Mouse (Mus musculus): Measurements from ENCODE around the gene Pacsin2. TPM values are rescaled to one million over a fixed set of nuclear protein-coding genes. Genes with fewer than 3 reads are reported as not detected.
"Not testable (repeated sequence)": the region's sequence is repeated elsewhere in the genome, so short reads cannot be mapped to it uniquely, and the experiment has no call there.

The Pacsin2 gene
- polyA plus RNA-seq, 1 experiment from 2014 or later: 43.6 TPM

DNA sequence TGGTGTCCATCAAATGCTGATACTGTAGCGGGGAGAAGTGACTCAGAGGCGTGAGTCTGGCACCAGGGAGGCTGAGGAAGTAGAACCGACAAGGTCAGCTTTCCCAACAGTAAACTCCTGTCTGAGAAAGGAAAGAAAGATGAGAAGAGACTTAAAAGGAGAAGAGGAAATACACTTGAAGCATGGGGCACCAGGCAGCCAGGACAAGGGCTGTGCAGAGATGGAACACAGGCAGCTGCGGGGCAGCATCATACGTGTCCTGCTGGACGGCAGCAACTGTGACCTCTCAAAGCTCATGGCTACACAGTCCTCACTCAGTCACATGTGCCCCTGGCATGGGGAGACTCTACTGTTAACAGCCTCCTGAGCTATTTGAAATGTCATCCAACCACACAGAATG lies 54.1 kb downstream of the Pacsin2 start:
- no peak overlapping the region for H3K9ac ChIP-seq (replicated peaks)
- H3K27me3 ChIP-seq: no peaks in the 10 kb centered on the region
- no peak overlapping the region for H3K4me2 ChIP-seq (replicated peaks)
- ATAC-seq (ENCODE audit: low FRiP score, low read depth): no peak
- H3K4me3 ChIP-seq: no peak overlapping the region
- H3K36me3 ChIP-seq: no peaks in the 10 kb centered on the region
- H3K9me3 ChIP-seq: no peaks in the 10 kb centered on the region
- no peaks in the 10 kb centered on the region for H3K4me1 ChIP-seq
- WGBS: 88% methylated on average over 6 of the region's 6 CpGs
- H3K27ac ChIP-seq (replicated peaks): no peak overlapping the region

DNA sequence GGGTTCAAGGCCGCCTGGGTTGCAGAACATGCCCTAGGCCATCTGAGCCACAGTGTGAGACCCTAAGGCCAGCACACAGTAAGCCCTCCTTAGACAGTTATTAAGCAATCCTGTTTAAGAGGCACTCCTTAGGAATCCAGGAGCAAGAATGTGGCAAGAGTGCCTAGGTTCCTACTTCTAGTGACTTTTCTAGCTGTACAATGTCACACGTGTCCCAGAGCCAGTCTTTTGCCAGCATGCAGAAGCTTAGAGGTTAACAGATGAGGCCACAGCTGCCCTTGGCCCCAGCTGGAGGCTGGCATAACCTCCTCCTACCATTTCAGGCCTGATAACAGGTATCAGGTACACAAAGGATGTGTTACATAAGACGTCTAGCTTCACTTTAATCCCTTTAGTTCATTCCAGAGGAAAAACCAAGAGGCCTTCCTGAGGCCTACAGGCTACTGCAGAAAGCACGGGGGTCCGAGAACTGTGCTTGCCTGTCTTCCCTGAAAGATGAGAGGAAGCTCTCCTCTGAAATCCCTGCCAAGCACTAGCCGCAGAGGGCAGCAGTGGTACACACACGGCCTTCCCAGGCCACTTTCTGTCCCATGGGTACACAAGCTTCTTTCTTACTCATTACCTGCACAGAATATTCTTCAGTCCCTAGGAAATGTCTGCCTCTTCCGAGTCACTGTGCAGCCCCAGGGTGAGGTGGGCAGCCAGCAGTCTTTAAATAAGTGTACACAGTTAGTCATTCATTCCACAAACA lies 55.5 kb downstream of the Pacsin2 start:
- 69% methylated on average over 8 of the region's 8 CpGs for WGBS
- Histone ChIP-seq H3K27ac (replicated peaks) (no peak overlapping the region), H3K27me3 (no peaks in the 10 kb centered on the region)

DNA sequence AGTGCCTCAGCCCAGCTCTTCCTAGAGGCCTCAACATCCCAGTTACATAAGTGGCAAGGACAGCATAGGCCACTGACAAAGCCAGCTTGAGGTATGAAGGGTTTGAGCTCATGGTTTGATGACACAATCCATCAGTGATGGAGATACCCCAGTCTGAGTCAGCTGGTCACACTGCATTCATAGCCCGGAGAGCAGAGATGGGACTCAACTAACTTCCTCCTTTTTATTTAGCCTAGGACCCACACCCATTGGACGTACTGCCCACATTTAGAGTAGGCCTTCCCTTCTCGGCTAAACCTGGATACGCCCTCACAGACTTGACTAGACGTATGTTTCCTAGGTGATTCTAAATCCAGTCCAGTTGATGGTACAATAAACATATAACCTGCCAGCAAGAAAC lies 56.2 kb downstream of the Pacsin2 start:
- no peak overlapping the region for H3K4me3 ChIP-seq
- no peaks in the 10 kb centered on the region for H3K9me3 ChIP-seq
- H3K27me3 ChIP-seq: no peaks in the 10 kb centered on the region
- H3K4me2 ChIP-seq (replicated peaks): no peak overlapping the region
- H3K4me1 ChIP-seq: no peaks in the 10 kb centered on the region
- no peaks in the 10 kb centered on the region for H3K36me3 ChIP-seq
- no peak overlapping the region for H3K9ac ChIP-seq (replicated peaks)
- ATAC-seq (ENCODE audit: low FRiP score, low read depth): no peak
- 92% methylated on average over 5 of the region's 5 CpGs for WGBS
- H3K27ac ChIP-seq (replicated peaks): no peak overlapping the region

More for the DNA sequence above, 55.5 kb downstream of the Pacsin2 start:
- no peak overlapping the region for H3K4me3 ChIP-seq
- H3K36me3 ChIP-seq: no peaks in the 10 kb centered on the region
- ATAC-seq (ENCODE audit: low FRiP score, low read depth): no peak
- no peak overlapping the region for H3K4me2 ChIP-seq (replicated peaks)
- no peaks in the 10 kb centered on the region for H3K4me1 ChIP-seq
- no peaks in the 10 kb centered on the region for H3K9me3 ChIP-seq
- no peak overlapping the region for H3K9ac ChIP-seq (replicated peaks)

DNA sequence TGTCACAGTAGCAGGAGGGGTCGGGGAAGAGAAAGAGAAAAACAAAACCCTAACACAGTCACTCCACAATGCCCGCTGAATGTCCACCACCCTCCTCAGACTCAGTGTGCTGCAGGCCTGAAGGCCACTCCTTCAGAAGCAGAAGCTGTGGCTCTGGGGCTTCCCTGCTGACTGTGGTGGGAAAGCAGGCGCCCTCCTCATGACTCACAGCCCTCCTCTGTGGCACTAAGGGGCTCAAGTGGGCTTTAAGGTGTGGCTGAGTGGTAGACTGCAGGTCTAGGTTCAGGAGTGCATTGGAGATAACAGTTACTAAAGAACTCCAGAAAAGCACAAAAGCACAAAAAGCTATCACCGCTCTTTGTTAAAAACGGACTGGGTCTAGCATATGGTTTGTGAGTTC lies 56.9 kb downstream of the Pacsin2 start:
- Histone ChIP-seq H3K9me3 (no peaks in the 10 kb centered on the region), H3K4me2 (replicated peaks) (no peak overlapping the region), H3K9ac (replicated peaks) (no peak overlapping the region), H3K27ac (replicated peaks) (no peak overlapping the region), H3K4me3 (no peak overlapping the region), H3K27me3 (no peaks in the 10 kb centered on the region), H3K36me3 (no peaks in the 10 kb centered on the region), H3K4me1 (peaks cover 3% of the 10 kb centered on the region; the same call in 1 of the 2 replicates)
- 86% methylated on average over 5 of the region's 5 CpGs for WGBS
- no peak for ATAC-seq (ENCODE audit: low FRiP score, low read depth)

DNA sequence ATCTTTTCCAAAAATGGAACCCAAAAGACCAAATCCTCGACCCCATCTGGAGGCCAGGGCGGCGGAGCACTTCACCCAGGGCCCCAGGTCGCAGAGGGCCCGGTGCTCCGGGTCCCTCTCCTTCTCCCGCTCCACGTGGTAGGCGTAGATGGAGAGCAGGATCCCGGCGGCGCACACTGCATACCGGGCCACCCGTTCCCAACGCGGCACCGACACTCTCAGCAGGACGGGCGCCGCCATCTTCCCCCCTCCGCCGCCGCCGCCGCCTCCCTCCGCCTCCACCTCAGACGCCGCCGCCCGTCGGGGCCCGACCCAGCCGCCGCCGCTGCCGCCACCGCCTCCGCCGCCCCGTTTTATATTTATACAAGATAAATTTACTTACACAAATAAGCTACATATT lies 58.5 kb downstream of the Pacsin2 start:
- ATAC-seq (ENCODE audit: low FRiP score, low read depth): peak; percentile 69; the same call in 1 of the 2 replicates
- WGBS: 97% methylated on average over 12 of the region's 40 CpGs

DNA sequence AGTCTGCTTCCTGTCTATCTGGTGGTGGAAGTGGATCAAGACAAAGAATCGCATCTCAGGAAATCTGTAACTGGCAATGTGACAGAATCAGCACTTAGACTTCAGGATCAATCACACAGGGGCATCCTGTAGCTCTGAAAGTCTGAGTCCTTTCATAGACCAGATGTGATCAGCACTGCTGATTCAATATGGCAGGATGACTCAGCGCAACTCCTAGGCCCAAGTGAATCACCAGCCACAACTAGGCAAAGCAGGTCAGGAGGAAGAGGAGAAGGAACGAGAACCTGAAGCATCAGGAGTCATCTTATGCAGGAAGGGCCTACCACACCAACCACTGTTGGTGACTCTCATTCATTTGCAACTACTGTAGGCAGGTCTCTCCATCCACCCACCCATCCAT lies 60.4 kb downstream of the Pacsin2 start:
- no peak overlapping the region for H3K4me2 ChIP-seq (replicated peaks)
- 94% methylated on average over 3 of the region's 3 CpGs for WGBS
- no peak overlapping the region for H3K9ac ChIP-seq (replicated peaks)
- H3K36me3 ChIP-seq: no peaks in the 10 kb centered on the region
- no peaks in the 10 kb centered on the region for H3K27me3 ChIP-seq
- peaks cover 3% of the 10 kb centered on the region; the same call in 1 of the 2 replicates for H3K4me1 ChIP-seq
- H3K27ac ChIP-seq (replicated peaks): no peak overlapping the region
- no peak for ATAC-seq (ENCODE audit: low FRiP score, low read depth)
- H3K4me3 ChIP-seq: no peak overlapping the region
- no peaks in the 10 kb centered on the region for H3K9me3 ChIP-seq

More for the DNA sequence above, 58.5 kb downstream of the Pacsin2 start:
- H3K4me1 ChIP-seq; H3K4me2 ChIP-seq (replicated peaks); H3K27ac ChIP-seq (replicated peaks); H3K9ac ChIP-seq (replicated peaks); H3K9me3 ChIP-seq; H3K36me3 ChIP-seq; H3K4me3 ChIP-seq; H3K27me3 ChIP-seq: not testable (repeated sequence)

DNA sequence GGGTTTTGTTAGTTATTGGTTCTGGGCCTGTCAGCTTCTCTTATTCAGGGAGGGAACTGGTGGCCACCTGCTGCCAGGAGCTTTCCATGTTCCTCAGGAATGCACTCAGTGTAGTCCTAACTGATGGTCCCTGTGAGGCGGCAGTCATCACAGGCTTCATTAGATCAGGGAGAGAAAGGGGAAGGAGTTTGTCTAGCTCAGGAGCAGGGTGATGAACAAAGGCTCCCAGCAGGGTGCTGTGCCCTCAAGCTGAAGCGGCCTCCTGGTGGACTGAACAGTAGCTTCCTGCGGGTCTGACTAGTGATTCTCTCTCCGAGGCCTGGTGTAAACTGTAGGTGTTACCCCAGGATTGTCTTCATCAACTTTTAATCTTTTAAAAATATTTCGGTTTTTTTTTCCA lies 61.4 kb downstream of the Pacsin2 start:
- no peak for ATAC-seq (ENCODE audit: low FRiP score, low read depth)
- no peaks in the 10 kb centered on the region for H3K36me3 ChIP-seq
- H3K4me3 ChIP-seq: no peak overlapping the region
- no peaks in the 10 kb centered on the region for H3K27me3 ChIP-seq
- H3K9me3 ChIP-seq: no peaks in the 10 kb centered on the region
- H3K4me2 ChIP-seq (replicated peaks): no peak overlapping the region
- peaks cover 3% of the 10 kb centered on the region; the same call in 1 of the 2 replicates for H3K4me1 ChIP-seq
- no peak overlapping the region for H3K9ac ChIP-seq (replicated peaks)
- 41% methylated on average over 5 of the region's 5 CpGs for WGBS
- no peak overlapping the region for H3K27ac ChIP-seq (replicated peaks)

DNA sequence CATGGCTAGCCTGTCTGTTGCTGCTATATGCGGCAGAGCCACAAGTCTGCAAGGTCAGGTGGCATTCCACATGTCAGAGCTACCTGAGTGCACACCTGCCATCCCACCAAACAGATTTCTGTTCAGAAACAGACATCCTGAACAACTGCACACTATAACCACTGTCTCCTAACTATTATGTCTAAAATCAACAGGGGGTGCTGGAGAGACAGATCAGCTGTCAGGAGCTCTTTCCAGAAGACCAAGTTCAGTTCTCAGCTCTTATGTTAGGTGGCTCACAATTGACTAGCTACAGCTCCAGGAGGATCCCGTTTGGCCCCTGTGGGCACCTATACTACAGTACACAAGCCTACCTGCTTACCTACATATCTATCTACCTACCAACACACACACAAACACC lies 71.7 kb downstream of the Pacsin2 start:
- no peak overlapping the region for H3K4me3 ChIP-seq

DNA sequence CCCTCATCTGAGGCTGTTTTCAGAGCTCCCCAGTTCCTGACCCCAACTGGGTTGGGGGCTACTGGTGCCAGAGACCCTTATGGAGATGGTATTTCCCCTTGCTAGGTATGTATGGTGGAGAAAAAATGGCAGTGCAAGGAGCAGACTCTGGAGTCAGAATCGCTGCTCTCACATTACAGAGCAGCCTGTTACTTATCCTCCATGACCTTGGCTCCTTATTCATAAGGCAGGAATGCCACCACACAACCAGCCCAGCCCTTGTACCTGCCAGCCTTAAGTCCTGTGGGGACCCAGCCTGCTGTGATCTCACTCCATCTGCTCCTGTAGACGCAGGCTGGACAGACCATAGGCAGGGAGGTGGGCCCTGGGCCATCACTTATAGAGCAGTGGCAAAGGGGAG lies 76.5 kb downstream of the Pacsin2 start:
- Histone ChIP-seq H3K9me3 (no peaks in the 10 kb centered on the region), H3K4me3 (no peak overlapping the region), H3K27ac (replicated peaks) (no peak overlapping the region), H3K36me3 (peaks cover 25% of the 10 kb centered on the region; the same call in 1 of the 2 replicates), H3K4me2 (replicated peaks) (no peak overlapping the region), H3K4me1 (no peaks in the 10 kb centered on the region), H3K9ac (replicated peaks) (no peak overlapping the region), H3K27me3 (no peaks in the 10 kb centered on the region)
- ATAC-seq (ENCODE audit: low FRiP score, low read depth): no peak
- 92% methylated on average over 2 of the region's 2 CpGs for WGBS

More for the DNA sequence above, 71.7 kb downstream of the Pacsin2 start:
- no peak overlapping the region for H3K4me2 ChIP-seq (replicated peaks)
- H3K36me3 ChIP-seq: peaks cover 8% of the 10 kb centered on the region
- H3K9me3 ChIP-seq: no peaks in the 10 kb centered on the region
- ATAC-seq (ENCODE audit: low FRiP score, low read depth): no peak
- 86% methylated on average over 2 of the region's 2 CpGs for WGBS
- no peak overlapping the region for H3K27ac ChIP-seq (replicated peaks)
- no peaks in the 10 kb centered on the region for H3K4me1 ChIP-seq
- H3K27me3 ChIP-seq: no peaks in the 10 kb centered on the region
- H3K9ac ChIP-seq (replicated peaks): no peak overlapping the region

DNA sequence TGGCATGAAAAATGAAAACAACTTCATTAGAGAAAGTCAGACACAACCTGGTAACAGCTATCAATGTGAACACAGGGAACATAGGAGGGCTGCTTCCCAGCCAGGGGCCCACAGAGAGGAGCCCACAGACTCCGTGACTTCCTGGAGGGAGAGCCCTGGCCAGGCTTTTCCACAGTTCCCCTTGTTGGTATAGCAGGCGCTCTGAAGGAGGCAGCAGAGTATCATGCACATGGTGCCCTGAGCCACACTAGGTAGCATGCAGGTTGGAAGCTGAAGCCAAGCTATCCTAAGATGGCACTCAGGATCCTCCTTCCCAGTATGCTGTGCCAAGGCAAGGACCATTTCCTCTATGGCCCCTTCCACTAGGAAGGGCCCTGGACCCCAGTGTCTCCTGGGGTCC lies 80.8 kb downstream of the Pacsin2 start:
- peaks cover 31% of the 10 kb centered on the region; the same call in 1 of the 2 replicates for H3K36me3 ChIP-seq
- WGBS: 85% methylated on average over 2 of the region's 2 CpGs
- no peaks in the 10 kb centered on the region for H3K9me3 ChIP-seq

DNA sequence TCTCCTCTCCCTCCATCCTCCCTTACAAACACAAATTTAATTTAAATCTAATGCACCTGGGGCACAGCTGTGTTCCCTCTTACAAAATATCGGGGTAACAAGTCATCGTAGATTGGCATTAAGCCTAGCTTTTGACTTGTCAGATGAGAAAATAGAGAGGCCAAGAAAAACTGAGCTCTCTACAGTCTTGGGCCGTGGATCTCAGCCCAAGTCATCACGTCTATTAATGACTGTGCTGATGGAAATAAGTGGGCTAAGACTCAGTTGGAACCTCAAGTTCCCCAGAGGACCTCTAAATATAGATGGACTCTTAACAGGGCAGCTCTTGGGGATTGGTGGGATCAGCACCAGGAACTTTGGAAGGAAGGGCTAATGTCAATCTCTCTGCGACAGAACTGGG lies 81.3 kb downstream of the Pacsin2 start:
- no peak for ATAC-seq (ENCODE audit: low FRiP score, low read depth)
- H3K36me3 ChIP-seq: peaks cover 29% of the 10 kb centered on the region; the same call in 1 of the 2 replicates
- 95% methylated on average over 5 of the region's 5 CpGs for WGBS

More for the DNA sequence above, 80.8 kb downstream of the Pacsin2 start:
- no peak overlapping the region for H3K9ac ChIP-seq (replicated peaks)
- no peaks in the 10 kb centered on the region for H3K4me1 ChIP-seq
- no peak for ATAC-seq (ENCODE audit: low FRiP score, low read depth)
- H3K4me3 ChIP-seq: no peak overlapping the region
- H3K4me2 ChIP-seq (replicated peaks): no peak overlapping the region
- no peak overlapping the region for H3K27ac ChIP-seq (replicated peaks)
- H3K27me3 ChIP-seq: no peaks in the 10 kb centered on the region

DNA sequence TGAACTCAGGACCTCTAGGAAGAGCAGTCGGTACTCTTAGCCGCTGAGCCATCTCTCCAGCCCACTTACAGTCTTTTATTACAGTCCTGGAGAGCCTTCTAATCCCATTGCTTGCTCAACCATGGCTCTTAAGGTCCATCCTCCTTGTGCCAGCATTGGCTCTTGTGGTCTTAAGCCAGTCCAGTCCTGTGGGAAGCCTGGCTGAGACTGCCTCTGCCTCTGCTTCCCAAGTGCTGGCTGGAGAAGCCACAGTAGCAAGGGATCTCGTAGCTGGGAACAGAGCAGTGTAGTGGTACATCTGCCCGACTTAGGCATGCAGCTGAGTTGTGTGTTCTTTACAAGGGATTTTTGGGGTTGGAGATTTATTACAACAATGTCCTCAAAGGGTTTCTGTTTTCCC lies 81.9 kb downstream of the Pacsin2 start:
- Histone ChIP-seq H3K36me3 (peaks cover 31% of the 10 kb centered on the region), H3K4me3 (no peak overlapping the region), H3K4me1 (no peaks in the 10 kb centered on the region), H3K27me3 (no peaks in the 10 kb centered on the region), H3K4me2 (replicated peaks) (no peak overlapping the region), H3K9me3 (no peaks in the 10 kb centered on the region), H3K27ac (replicated peaks) (no peak overlapping the region), H3K9ac (replicated peaks) (no peak overlapping the region)
- no peak for ATAC-seq (ENCODE audit: low FRiP score, low read depth)
- WGBS: 92% methylated on average over 4 of the region's 4 CpGs

More for the DNA sequence above, 81.3 kb downstream of the Pacsin2 start:
- Histone ChIP-seq H3K9ac (replicated peaks) (no peak overlapping the region), H3K4me3 (no peak overlapping the region), H3K4me1 (no peaks in the 10 kb centered on the region), H3K27ac (replicated peaks) (no peak overlapping the region), H3K9me3 (no peaks in the 10 kb centered on the region), H3K4me2 (replicated peaks) (no peak overlapping the region), H3K27me3 (no peaks in the 10 kb centered on the region)
